Comparison of ENCODE assay signal across 8 mouse cellular contexts in genomic region chrX:150458766-150459350, GRCm38 (mm10). TPM values are rescaled to one million over a fixed set of nuclear protein-coding genes. Genes with fewer than 3 reads are reported as not detected.
A peak's percentile ranks its signal among the peaks of the same experiment; 100 is the strongest.
DNase-seq lines count a peak whose midpoint lies in the region; ATAC-seq lines count a peak whose summit lies in the region.

TSS of gene Tmem29 (minus strand) at chrX:150459154.

- peak within 1 kb of the TSS; percentile 92 for H3K4me3 ChIP-seq in megakaryocyte, embryonic 14.5 days (replicated peaks)

- no peaks in the 10 kb centered on the region for H3K9me3 ChIP-seq in megakaryocyte, embryonic 14.5 days

- peak; percentile 90 for DNase-seq in ZHBTc4 (ENCODE audit: low read depth, low spot score)
- DNase-seq in gastrocnemius, adult 8-10 months (ENCODE audit: low spot score in 2 of 2) = peak; percentile 72 to 86
- DNase-seq in hindlimb bud, embryonic 11.5 days (ENCODE audit: extremely low spot score, low read depth, low spot score) = peak; percentile 74
- peak; percentile 59 to 95 for DNase-seq in left cerebral cortex, adult 8-10 months (ENCODE audit: low spot score in 2 of 2)
- peak; percentile 93 to 95 for DNase-seq in right cerebral cortex, postnatal 10 days (ENCODE audit: low spot score in 2 of 2)
- peak; percentile 80 for DNase-seq in urinary bladder, postnatal 25 days (ENCODE audit: low spot score)

- H3K27me3 ChIP-seq in megakaryocyte, embryonic 14.5 days (replicated peaks) = no peaks in the 10 kb centered on the region

- peaks cover 15% of the 10 kb centered on the region for H3K4me1 ChIP-seq in megakaryocyte, embryonic 14.5 days

- H3K36me3 ChIP-seq in megakaryocyte, embryonic 14.5 days (replicated peaks; ENCODE audit: low read length) = no peaks in the 10 kb centered on the region

- ATAC-seq in common myeloid progenitor, adult 5-6 weeks (replicated peaks; ENCODE audit: low read depth, poor library complexity, severe bottlenecking) = peak; percentile 96

RNA-seq across cellular contexts. Expression of gene Tmem29, which starts in this region (rescaled TPM):
- 9.4 and 22.2 TPM in 2 replicates for total RNA-seq in common myeloid progenitor, adult 5-6 weeks (2017)
- total RNA-seq in gastrocnemius, adult 8-10 months (2022) = 1 to 10 TPM; 5.6 to 7.2 (median 6.1) TPM
- total RNA-seq in left cerebral cortex, adult 8-10 months (2022) = 10 to 100 TPM; 31.7 to 37.0 (median 36.5) TPM
- 0.89 TPM in 1 of 2 replicates, not detected in the other for polyA plus RNA-seq in megakaryocyte, embryonic 14.5 days (2012; ENCODE audit: insufficient read depth, low replicate concordance)

Comparison
In these comparisons a context has a peak if more than half of its experiments do, and no peak if none do; other contexts are left out.
1. Peak in every context shown above with its lines: DNase-seq, ATAC-seq and H3K4me3 ChIP-seq.